Mouse (Mus musculus): ENCODE results near the gene Meis1. TPM values are rescaled to one million over a fixed set of nuclear protein-coding genes. Genes with fewer than 3 reads are reported as not detected.
A peak's percentile ranks its signal among the peaks of the same experiment; 100 is the strongest.

The Meis1 gene
- total RNA-seq (2021) = 10 to 100 TPM; 26.5 to 31.4 TPM

- DNase-seq (ENCODE audit: low spot score) = peak; percentile 90
- intact Hi-C loops (cut with DNase I) = loop anchor here (5.0 kb wide), 1 partner anchor 61 kb away; no protein-coding TSS in a partner anchor
Measured at GRCm38 (mm10) chr11:19018489-19019203, at the start of gene Meis1. Gene Meis1 (minus strand): TSS chr11:19018985.

- intact Hi-C loops (cut with DNase I) = no loop called here
- DNase-seq (ENCODE audit: low spot score) = no peak
Measured at GRCm38 (mm10) chr11:19067334-19067733, 48.5 kb upstream of the Meis1 start.

- intact Hi-C loops (cut with DNase I) = no loop called here
- no peak for DNase-seq (ENCODE audit: low spot score)
Measured at GRCm38 (mm10) chr11:19049276-19049675, 30.5 kb upstream of the Meis1 start.

- intact Hi-C loops (cut with DNase I) = no loop called here
- DNase-seq (ENCODE audit: low spot score) = no peak
Measured at GRCm38 (mm10) chr11:19036595-19037166, 17.9 kb upstream of the Meis1 start.

GRCm38 (mm10) chr11:19026581-19027561 is 8.1 kb upstream of the Meis1 start:
- intact Hi-C loops (cut with DNase I) = loop anchor here (5.0 to 10.0 kb wide), 5 partner anchors 205 to 1340 kb away; no protein-coding TSS in a partner anchor
- DNase-seq (ENCODE audit: low spot score) = peak; percentile 21

- DNase-seq (ENCODE audit: low spot score) = no peak
- intact Hi-C loops (cut with DNase I) = loop anchor here (2.0 to 10.0 kb wide), 6 partner anchors 151 to 1339 kb away; no protein-coding TSS in a partner anchor
Measured at GRCm38 (mm10) chr11:19025976-19026520, 7.3 kb upstream of the Meis1 start.

GRCm38 (mm10) chr11:19024496-19025265 is 5.9 kb upstream of the Meis1 start:
- intact Hi-C loops (cut with DNase I) = loop anchor here (2.0 to 10.0 kb wide), 8 partner anchors 150 to 1337 kb away; no protein-coding TSS in a partner anchor
- DNase-seq (ENCODE audit: low spot score) = no peak

- DNase-seq (ENCODE audit: low spot score) = no peak
- intact Hi-C loops (cut with DNase I) = loop anchor here (5.0 to 10.0 kb wide), 4 partner anchors 179 to 871 kb away; no protein-coding TSS in a partner anchor
Measured at GRCm38 (mm10) chr11:19023356-19023755, 4.6 kb upstream of the Meis1 start.

GRCm38 (mm10) chr11:19022576-19022975 is 3.8 kb upstream of the Meis1 start:
- intact Hi-C loops (cut with DNase I) = loop anchor here (5.0 to 10.0 kb wide), 4 partner anchors 180 to 870 kb away; no protein-coding TSS in a partner anchor
- DNase-seq (ENCODE audit: low spot score) = no peak

- intact Hi-C loops (cut with DNase I) = loop anchor here (5.0 to 10.0 kb wide), 4 partner anchors 181 to 869 kb away; no protein-coding TSS in a partner anchor
- no peak for DNase-seq (ENCODE audit: low spot score)
Measured at GRCm38 (mm10) chr11:19020951-19021710, 2.3 kb upstream of the Meis1 start.

- peak; percentile 93 for DNase-seq (ENCODE audit: low spot score)
- intact Hi-C loops (cut with DNase I) = loop anchor here (5.0 to 10.0 kb wide), 4 partner anchors 182 to 868 kb away; no protein-coding TSS in a partner anchor
Measured at GRCm38 (mm10) chr11:19020371-19020824, 1.6 kb upstream of the Meis1 start.

GRCm38 (mm10) chr11:19019204-19020171 is 703 bp upstream of the Meis1 start:
- intact Hi-C loops (cut with DNase I) = loop anchor here (5.0 to 10.0 kb wide), 5 partner anchors 62 to 867 kb away; no protein-coding TSS in a partner anchor
- peak; percentile 29 for DNase-seq (ENCODE audit: low spot score)

GRCm38 (mm10) chr11:19017719-19018413 is 919 bp downstream of the Meis1 start:
- intact Hi-C loops (cut with DNase I) = loop anchor here (2.0 to 5.0 kb wide), 2 partner anchors 61 to 139 kb away; no protein-coding TSS in a partner anchor
- no peak for DNase-seq (ENCODE audit: low spot score)

- DNase-seq (ENCODE audit: low spot score) = no peak
- intact Hi-C loops (cut with DNase I) = loop anchor here (2.0 to 5.0 kb wide), 2 partner anchors 60 to 138 kb away; no protein-coding TSS in a partner anchor
Measured at GRCm38 (mm10) chr11:19017262-19017661, 1.5 kb downstream of the Meis1 start.

- intact Hi-C loops (cut with DNase I) = loop anchor here (2.0 to 5.0 kb wide), 2 partner anchors 59 to 138 kb away; no protein-coding TSS in a partner anchor
- no peak for DNase-seq (ENCODE audit: low spot score)
Measured at GRCm38 (mm10) chr11:19016481-19017220, 2.1 kb downstream of the Meis1 start.

All from heart, postnatal 25 days (tissue).